Mouse (Mus musculus) neural tube, embryonic 15.5 days (tissue): ENCODE measurements at regions not wholly inside any gene's neighbourhood (a gene's known extent, or its start where the extent isn't known, plus 50 kb on each side); places are given as distances from the start of the nearest gene placed in this dataset.

Source experiments
- ATAC-seq: fragments of 200-750 bp; cut with Nextera tagmentation; 2 replicates; pipeline ENCODE4 v1.8.0; 2017; ENCODE audit warnings: mild to moderate bottlenecking, moderate TSS enrichment, moderate library complexity; ENCODE audit not compliant: low FRiP score
- H3K27ac ChIP-seq: fragments of 300-500 bp; sonication (generic); replicated peaks from 2 replicates; pipeline ENCODE4 v1.5.1; 2015; ENCODE audit warnings: mild to moderate bottlenecking, inconsistent platforms
- H3K27me3 ChIP-seq: fragments of 300-500 bp; sonication (generic); replicated peaks from 2 replicates; pipeline ENCODE4 v1.6.1; 2015; ENCODE audit warnings: inconsistent platforms
- H3K36me3 ChIP-seq: fragments of 300-500 bp; sonication (generic); 2 replicates; pipeline ENCODE4 v1.6.1; 2015; ENCODE audit warnings: inconsistent platforms
- H3K4me1 ChIP-seq: fragments of 300-500 bp; sonication (generic); 2 replicates; pipeline ENCODE4 v1.6.1; 2015; ENCODE audit warnings: inconsistent platforms
- H3K4me2 ChIP-seq: fragments of 300-500 bp; sonication (generic); 2 replicates; pipeline ENCODE4 v1.6.1; 2015; ENCODE audit warnings: inconsistent platforms, mild to moderate bottlenecking, moderate library complexity
- H3K4me3 ChIP-seq: fragments of 300-500 bp; sonication (generic); replicated peaks from 2 replicates; pipeline ENCODE4 v1.5.1; 2015; ENCODE audit warnings: mild to moderate bottlenecking, inconsistent platforms
- H3K9ac ChIP-seq: fragments of 300-500 bp; sonication (generic); replicated peaks from 2 replicates; pipeline ENCODE4 v1.6.1; 2015; ENCODE audit warnings: mild to moderate bottlenecking, inconsistent platforms
- H3K9me3 ChIP-seq: fragments of 300-500 bp; sonication (generic); replicated peaks from 2 replicates; pipeline ENCODE4 v1.6.1; 2016; ENCODE audit warnings: inconsistent platforms
- WGBS: fragments of 180-500 bp; shearing (Covaris S2); methylation state at CpG from one replicate; pipeline ENCODE4 v1.1.7; 2015; ENCODE audit warnings: mixed read lengths; 5-methylcytosine and 5-hydroxymethylcytosine counted together

DNA sequence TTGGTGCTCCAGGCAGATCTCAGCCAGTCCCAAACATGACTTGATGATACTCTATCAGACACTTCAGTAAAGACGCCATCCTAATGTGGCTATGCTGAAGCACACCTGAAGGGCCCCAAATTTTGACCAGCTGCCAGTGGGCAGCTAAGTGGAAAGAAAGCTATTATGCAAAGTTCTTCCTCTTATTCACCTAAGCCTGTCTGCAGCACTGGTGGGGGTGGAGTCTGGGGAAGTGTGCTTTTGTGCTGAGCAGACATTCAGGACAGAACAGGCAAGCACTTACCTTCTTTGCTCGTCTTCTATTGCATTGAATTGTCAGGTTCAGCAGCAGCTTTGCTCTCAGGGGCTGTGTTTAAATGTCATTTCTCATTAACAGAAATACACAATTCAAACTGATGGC is 200.7 kb downstream of the Pla2g4a start:
- no peak for ATAC-seq
- H3K9me3 ChIP-seq: no peaks in the 10 kb centered on the region
- no peaks in the 10 kb centered on the region for H3K4me1 ChIP-seq
- no peaks in the 10 kb centered on the region for H3K27me3 ChIP-seq
- no peak overlapping the region for H3K4me2 ChIP-seq
- 57% methylated on average over 2 of the region's 2 CpGs for WGBS
- H3K27ac ChIP-seq: no peak overlapping the region
- no peak overlapping the region for H3K9ac ChIP-seq
- H3K4me3 ChIP-seq: no peak overlapping the region
- H3K36me3 ChIP-seq: no peaks in the 10 kb centered on the region

DNA sequence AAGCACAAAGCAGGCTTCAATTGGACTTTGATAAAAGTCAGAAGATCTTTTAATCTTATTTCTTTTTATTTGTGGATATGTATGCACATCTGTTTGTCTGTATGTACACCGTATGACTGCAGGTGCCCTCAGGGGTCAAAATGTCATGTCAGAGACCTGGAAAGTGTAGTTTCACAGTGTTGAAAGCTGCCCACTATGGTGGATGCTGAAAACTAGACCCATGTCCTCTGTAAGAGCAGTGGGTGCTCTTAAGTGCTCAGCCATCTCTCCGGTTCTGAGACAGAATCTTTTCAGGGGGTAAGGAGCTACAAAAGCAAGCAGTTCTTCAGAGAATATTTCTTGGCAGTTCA is 202.3 kb downstream of the Pla2g4a start:
- H3K4me1 ChIP-seq: no peaks in the 10 kb centered on the region
- no peaks in the 10 kb centered on the region for H3K9me3 ChIP-seq
- no peak overlapping the region for H3K4me2 ChIP-seq
- no peak overlapping the region for H3K9ac ChIP-seq
- no peak overlapping the region for H3K27ac ChIP-seq
- no peak for ATAC-seq
- H3K27me3 ChIP-seq: no peaks in the 10 kb centered on the region
- H3K36me3 ChIP-seq: no peaks in the 10 kb centered on the region
- WGBS: 85% methylated on average over 2 of the region's 2 CpGs
- H3K4me3 ChIP-seq: no peak overlapping the region

DNA sequence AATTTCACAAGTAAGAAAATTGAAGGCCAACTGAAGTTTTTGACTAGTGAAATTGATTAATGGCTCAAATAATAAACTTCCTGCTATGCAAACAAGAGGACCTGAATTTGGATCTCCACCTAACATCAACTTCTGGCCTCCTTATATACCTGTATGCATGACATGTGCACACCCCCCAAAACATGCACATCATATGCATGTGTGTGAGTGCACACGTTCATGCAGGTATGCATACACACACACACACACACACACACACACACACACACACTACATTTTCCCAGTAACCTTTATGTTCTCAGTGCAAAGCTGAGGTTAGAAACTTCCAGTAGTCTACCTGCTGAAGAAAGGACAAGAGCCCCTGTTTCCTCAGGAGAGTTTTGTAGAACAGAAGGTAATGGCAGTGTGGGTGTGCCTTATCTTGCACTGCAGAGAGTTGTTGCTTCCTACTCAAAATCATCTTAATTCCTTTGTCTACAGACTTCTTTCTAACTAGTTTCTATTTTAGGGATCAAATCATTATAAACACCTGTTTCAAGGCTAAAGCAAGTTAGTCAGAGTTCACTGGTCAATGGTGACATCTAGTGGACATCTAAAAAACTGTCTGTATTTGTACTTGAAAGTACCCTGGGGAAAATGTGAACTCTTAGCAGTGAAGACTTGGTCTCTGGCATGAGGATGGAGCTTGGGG is 202.9 kb downstream of the Pla2g4a start:
- Histone ChIP-seq H3K4me1 (no peaks in the 10 kb centered on the region), H3K9ac (no peak overlapping the region)
- 92% methylated on average over 1 of the region's 1 CpGs for WGBS

DNA sequence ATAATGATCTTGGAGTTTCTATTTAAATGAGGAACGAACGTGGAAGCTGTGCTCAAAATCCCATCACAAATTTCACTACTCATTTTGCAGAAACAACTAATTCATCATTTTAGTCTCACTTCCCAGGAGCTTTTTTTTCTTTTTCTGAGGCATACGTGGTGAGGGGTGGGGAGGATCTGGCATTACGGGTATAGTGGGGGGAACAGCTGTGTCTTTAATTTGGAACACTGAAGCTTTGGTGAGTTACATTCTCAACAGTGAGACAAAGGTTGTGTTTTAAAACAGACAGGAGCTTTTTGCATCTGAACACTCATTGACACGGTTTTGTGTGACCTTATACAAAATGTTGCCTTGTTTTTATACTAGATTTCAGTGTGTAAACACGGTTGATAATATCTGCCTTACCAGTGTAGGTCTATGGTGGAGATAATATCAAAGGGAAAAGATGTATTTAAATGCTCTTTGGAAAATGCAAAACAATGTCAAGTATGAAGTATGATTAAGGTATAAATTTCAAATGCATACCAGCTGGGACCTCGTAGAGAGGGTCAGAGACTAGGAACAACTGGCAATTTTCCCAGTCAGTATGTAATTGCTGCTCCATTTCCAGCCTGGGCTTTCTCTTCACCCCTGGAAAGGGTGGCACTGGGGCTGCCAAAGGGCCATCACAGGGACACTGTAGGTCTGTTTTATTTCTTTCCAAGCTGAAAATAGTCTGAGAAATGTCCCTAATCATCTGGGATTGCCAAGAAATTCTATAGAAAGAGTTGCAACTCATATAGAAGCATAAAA is 207.6 kb downstream of the Pla2g4a start:
- ATAC-seq: no peak
- WGBS: 55% methylated on average over 7 of the region's 7 CpGs
- H3K4me2 ChIP-seq: no peak overlapping the region

More for the DNA sequence above, 202.9 kb downstream of the Pla2g4a start:
- H3K27me3 ChIP-seq: no peaks in the 10 kb centered on the region
- H3K4me2 ChIP-seq: no peak overlapping the region
- no peaks in the 10 kb centered on the region for H3K36me3 ChIP-seq
- no peak overlapping the region for H3K4me3 ChIP-seq
- H3K27ac ChIP-seq: no peak overlapping the region
- peak; percentile 57 for ATAC-seq
- no peaks in the 10 kb centered on the region for H3K9me3 ChIP-seq

DNA sequence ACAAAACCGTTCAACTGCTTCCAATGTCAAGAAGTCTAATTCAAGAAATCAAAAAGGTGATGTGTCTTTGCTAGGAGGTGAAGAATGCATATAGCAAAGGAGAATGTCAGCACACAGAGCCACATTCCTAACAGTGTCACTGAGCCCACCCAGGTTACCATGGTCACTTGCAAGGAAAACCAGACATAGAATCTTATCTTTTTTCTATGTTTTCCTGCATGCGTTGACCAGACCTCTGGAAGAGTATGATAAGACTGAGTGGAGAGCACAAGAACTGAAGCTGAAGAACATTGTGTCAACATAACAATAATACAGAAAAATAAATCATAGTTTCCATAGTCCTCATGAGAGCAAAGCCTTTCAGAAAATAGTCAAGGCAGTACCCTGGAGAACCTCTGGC is 211.7 kb downstream of the Pla2g4a start:
- no peaks in the 10 kb centered on the region for H3K4me1 ChIP-seq
- WGBS: 85% methylated on average over 2 of the region's 2 CpGs
- no peak overlapping the region for H3K9ac ChIP-seq
- no peak overlapping the region for H3K27ac ChIP-seq
- no peak for ATAC-seq
- H3K4me2 ChIP-seq: no peak overlapping the region
- H3K27me3 ChIP-seq: no peaks in the 10 kb centered on the region
- H3K9me3 ChIP-seq: no peaks in the 10 kb centered on the region
- no peak overlapping the region for H3K4me3 ChIP-seq
- no peaks in the 10 kb centered on the region for H3K36me3 ChIP-seq

More for the DNA sequence above, 207.6 kb downstream of the Pla2g4a start:
- Histone ChIP-seq H3K9me3 (no peaks in the 10 kb centered on the region), H3K27ac (no peak overlapping the region), H3K4me1 (no peaks in the 10 kb centered on the region), H3K9ac (no peak overlapping the region), H3K27me3 (no peaks in the 10 kb centered on the region), H3K4me3 (no peak overlapping the region), H3K36me3 (no peaks in the 10 kb centered on the region)

DNA sequence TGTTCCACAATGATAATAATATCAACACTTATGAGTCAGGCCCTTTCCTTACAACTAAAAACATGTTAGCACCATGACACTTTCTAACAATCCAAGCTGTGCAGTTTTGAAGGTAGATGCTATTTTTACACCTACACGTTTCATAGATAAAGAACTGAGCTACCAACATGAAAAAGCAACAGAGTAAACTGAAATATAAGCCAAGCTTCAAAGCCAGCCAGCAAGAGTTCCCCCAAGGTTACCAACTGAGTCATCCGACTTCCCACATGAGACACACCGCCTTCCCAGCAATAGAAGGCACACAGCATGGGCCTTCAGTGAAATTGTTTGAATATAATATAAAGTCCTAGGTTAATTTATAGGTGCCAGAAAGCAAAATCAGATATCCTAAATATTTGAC is 222.1 kb downstream of the Pla2g4a start:
- no peak for ATAC-seq
- WGBS: 80% methylated on average over 3 of the region's 3 CpGs

DNA sequence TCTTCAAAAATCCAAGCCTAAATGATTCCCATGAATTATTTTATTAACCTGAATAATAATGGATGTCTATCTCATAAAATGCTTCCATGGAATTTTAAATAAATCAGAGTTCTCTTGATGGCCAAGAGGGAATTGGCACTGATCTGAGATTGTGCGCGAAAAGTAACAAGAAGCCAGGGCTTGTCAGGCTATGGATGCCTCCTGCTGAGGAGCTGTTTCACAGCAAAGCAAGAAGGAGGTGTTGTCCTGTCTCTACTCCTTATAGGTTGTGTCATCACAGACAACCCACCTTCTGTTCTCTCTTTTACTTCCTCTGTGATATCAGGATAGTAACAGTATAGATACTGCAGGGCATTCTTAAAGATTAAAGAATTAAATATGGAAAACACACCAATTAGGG is 226.8 kb downstream of the Pla2g4a start:
- no peak for ATAC-seq
- Histone ChIP-seq H3K9ac (no peak overlapping the region), H3K27me3 (no peaks in the 10 kb centered on the region), H3K27ac (no peak overlapping the region), H3K4me1 (no peaks in the 10 kb centered on the region), H3K4me2 (no peak overlapping the region), H3K36me3 (no peaks in the 10 kb centered on the region), H3K9me3 (no peaks in the 10 kb centered on the region), H3K4me3 (no peak overlapping the region)
- 91% methylated on average over 2 of the region's 2 CpGs for WGBS

More for the DNA sequence above, 222.1 kb downstream of the Pla2g4a start:
- Histone ChIP-seq H3K4me2 (no peak overlapping the region), H3K4me1 (no peaks in the 10 kb centered on the region), H3K27me3 (no peaks in the 10 kb centered on the region), H3K9ac (no peak overlapping the region), H3K4me3 (no peak overlapping the region), H3K27ac (no peak overlapping the region), H3K9me3 (no peaks in the 10 kb centered on the region), H3K36me3 (no peaks in the 10 kb centered on the region)

DNA sequence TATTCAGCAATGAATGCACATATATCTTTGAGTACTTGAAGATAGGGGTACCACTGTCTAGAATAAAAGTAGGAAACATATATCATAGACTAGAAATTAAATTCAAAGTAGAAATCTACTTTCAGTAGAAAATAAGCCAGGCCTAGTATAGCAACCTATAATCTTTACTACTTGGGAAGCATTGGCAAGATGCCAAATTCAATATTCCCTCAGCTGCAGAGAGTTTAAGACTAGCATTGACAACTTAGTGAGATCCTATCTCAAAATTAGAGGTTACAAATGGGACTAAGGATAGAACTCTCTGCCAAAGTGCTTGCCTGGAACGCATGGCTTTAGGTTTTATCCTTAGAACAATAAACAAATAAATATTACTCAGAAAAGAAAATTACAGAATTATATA is 245.9 kb downstream of the Pla2g4a start:
- no peak overlapping the region for H3K27ac ChIP-seq
- no peaks in the 10 kb centered on the region for H3K36me3 ChIP-seq
- H3K9me3 ChIP-seq: no peaks in the 10 kb centered on the region
- H3K9ac ChIP-seq: no peak overlapping the region
- H3K4me2 ChIP-seq: no peak overlapping the region
- H3K4me3 ChIP-seq: no peak overlapping the region
- 86% methylated on average over 1 of the region's 1 CpGs for WGBS
- no peaks in the 10 kb centered on the region for H3K27me3 ChIP-seq
- no peak for ATAC-seq
- H3K4me1 ChIP-seq: no peaks in the 10 kb centered on the region

DNA sequence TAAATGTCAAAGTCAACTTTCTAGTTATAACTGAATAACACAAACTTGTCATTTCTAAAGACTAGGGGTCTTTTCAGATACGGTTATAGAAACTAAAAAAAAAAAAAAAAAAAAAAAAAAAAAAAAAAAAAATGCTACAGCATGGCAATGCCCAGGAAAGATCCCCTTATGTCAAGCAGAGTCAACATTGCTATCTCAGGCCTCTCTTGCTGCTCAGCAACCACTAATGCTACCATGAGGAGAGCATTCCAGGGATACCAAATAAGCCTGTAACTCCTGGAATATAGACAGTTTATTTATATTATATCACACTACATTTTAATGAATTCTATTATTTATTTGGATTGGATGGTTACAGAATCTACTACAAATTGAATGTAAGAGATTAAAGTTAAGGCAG is 248.8 kb downstream of the Pla2g4a start:
- Histone ChIP-seq H3K36me3 (no peaks in the 10 kb centered on the region), H3K9me3 (no peaks in the 10 kb centered on the region), H3K27me3 (no peaks in the 10 kb centered on the region), H3K4me2 (no peak overlapping the region), H3K27ac (no peak overlapping the region), H3K4me3 (no peak overlapping the region), H3K4me1 (no peaks in the 10 kb centered on the region), H3K9ac (no peak overlapping the region)
- no peak for ATAC-seq
- WGBS: 80% methylated on average over 1 of the region's 1 CpGs

DNA sequence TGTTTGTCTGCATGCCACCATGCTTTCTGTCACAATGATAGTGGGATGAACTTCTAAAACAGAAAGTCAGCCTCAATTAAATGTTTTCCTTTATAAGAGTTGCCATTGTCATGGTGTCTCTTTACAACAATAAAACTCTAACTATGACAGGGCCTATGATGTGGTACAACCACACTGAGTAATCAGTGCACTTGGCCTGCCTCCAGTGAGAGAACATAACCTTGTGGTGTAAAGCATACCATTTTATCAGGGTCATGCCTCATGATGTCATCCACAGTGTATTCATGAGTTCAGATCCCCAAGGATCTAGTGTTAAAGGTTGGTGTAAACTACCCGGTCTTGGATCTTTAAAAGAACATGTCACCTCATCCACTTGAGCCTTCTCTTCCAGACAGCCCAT is 255.9 kb downstream of the Pla2g4a start:
- Histone ChIP-seq H3K4me2 (no peak overlapping the region), H3K9me3 (no peaks in the 10 kb centered on the region), H3K36me3 (no peaks in the 10 kb centered on the region), H3K4me1 (no peaks in the 10 kb centered on the region), H3K27ac (no peak overlapping the region), H3K27me3 (no peaks in the 10 kb centered on the region), H3K9ac (no peak overlapping the region), H3K4me3 (no peak overlapping the region)
- no peak for ATAC-seq
- 91% methylated on average over 1 of the region's 1 CpGs for WGBS

DNA sequence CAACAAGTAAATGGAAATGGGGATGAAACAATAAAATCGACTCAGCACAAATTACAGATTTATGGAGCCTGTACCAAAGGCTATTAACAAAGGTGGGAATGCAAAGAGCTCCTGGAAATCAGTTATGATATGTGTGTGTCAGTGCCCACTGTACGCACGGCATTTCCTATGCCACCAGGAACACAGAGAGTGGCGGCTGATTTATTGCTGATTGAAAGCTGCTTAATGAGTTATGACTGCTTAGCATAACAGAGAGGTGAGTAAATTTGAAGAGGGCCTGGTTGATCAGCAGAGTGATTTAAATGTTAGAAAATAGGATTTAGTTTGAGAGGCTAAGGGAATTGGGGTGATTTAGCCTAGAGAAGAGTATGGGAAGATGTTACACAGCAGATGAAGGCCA is 261.7 kb downstream of the Pla2g4a start:
- H3K4me1 ChIP-seq: no peaks in the 10 kb centered on the region
- no peak overlapping the region for H3K27ac ChIP-seq
- no peak overlapping the region for H3K4me2 ChIP-seq
- no peak overlapping the region for H3K9ac ChIP-seq
- no peak overlapping the region for H3K4me3 ChIP-seq
- H3K36me3 ChIP-seq: no peaks in the 10 kb centered on the region
- WGBS: 57% methylated on average over 4 of the region's 4 CpGs
- no peaks in the 10 kb centered on the region for H3K27me3 ChIP-seq
- H3K9me3 ChIP-seq: no peaks in the 10 kb centered on the region
- no peak for ATAC-seq

DNA sequence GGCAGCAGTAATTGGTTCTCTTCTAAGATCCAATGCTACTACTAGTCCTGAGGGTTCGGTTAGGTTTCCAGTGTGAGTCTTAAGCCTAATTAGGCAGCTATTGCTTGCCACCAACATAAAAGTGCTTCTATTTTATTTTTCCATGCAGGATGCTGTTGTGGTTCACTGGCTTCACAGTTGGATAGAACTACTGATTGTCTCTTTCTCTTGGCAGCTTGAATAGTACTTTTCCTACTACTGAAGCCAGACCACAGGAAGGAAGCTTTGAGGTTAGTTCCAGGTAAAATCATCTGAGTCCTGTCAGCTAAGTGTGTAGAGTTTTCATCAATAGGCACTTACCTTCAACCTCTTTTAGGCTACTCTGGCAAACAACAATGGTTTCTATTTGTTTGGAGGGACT is 286.9 kb downstream of the Pla2g4a start:
- H3K4me2 ChIP-seq: no peak overlapping the region
- H3K27ac ChIP-seq: no peak overlapping the region
- H3K9ac ChIP-seq: no peak overlapping the region
- H3K27me3 ChIP-seq: no peaks in the 10 kb centered on the region
- no peak for ATAC-seq
- H3K9me3 ChIP-seq: no peaks in the 10 kb centered on the region
- H3K4me1 ChIP-seq: no peaks in the 10 kb centered on the region
- H3K4me3 ChIP-seq: no peak overlapping the region
- no peaks in the 10 kb centered on the region for H3K36me3 ChIP-seq
- WGBS: 70% methylated on average over 1 of the region's 1 CpGs
